Mouse (Mus musculus) ES-E14 (cell line): ENCODE data around the gene Mmd.

ENCODE experiments used
- CHD2 ChIP-seq: IDR thresholded peaks from 2 replicates; pipeline ENCODE4 v1.6.1; 2014; ENCODE audit warnings: mild to moderate bottlenecking, low read depth, low read length, inconsistent platforms
- HCFC1 ChIP-seq: IDR thresholded peaks from 2 replicates; pipeline ENCODE4 v1.6.1; 2012; ENCODE audit warnings: low read length, inconsistent platforms, borderline replicate concordance; ENCODE audit not compliant: insufficient read depth
- ZNF384 ChIP-seq: IDR thresholded peaks from 2 replicates; pipeline ENCODE4 v1.6.1; 2012; ENCODE audit warnings: low read depth, low read length, inconsistent platforms

GRCm38 (mm10) chr11:90220750-90221149 is 28.5 kb upstream of the Mmd start:
- no peak for TF ChIP-seq ZNF384
- no peak for TF ChIP-seq HCFC1
- TF ChIP-seq CHD2, result no peak
